25 mouse cellular contexts compared by ENCODE assay signal in genomic region chr4:102813346-102813745, GRCm38 (mm10).
"Had no signal": no experiment of that assay in that cellular context is flagged by ENCODE, and none has a peak within 500 bp of the region (broad histone marks: within the 10 kb centered on the region; RNA-seq: fewer than 3 reads in every experiment).

No protein-coding gene starts in this region.

- H3K36me3 ChIP-seq: limb, embryonic 10.5 days; limb, embryonic 13.5 days; liver, embryonic 12.5 days; liver, embryonic 15.5 days; lung, embryonic 15.5 days; midbrain, embryonic 10.5 days; midbrain, embryonic 13.5 days; neural tube, embryonic 12.5 days; neural tube, embryonic 15.5 days; stomach, embryonic 15.5 days had no signal

- H3K27ac ChIP-seq: kidney, postnatal 0 days; layer of hippocampus, adult 2 months; limb, embryonic 10.5 days; limb, embryonic 13.5 days; liver, embryonic 12.5 days; liver, embryonic 15.5 days; lung, embryonic 15.5 days; midbrain, embryonic 10.5 days; midbrain, embryonic 13.5 days; neural tube, embryonic 12.5 days; neural tube, embryonic 15.5 days; stomach, embryonic 15.5 days had no signal

- H3K27me3 ChIP-seq: limb, embryonic 13.5 days; liver, embryonic 12.5 days; liver, embryonic 15.5 days; lung, embryonic 15.5 days; megakaryocyte, embryonic 14.5 days; midbrain, embryonic 13.5 days; neural tube, embryonic 12.5 days; neural tube, embryonic 15.5 days; stomach, embryonic 15.5 days had no signal

- DNase-seq: kidney, adult 2 months; kidney, postnatal 25 days; layer of hippocampus, adult 9-11 months; liver; lung, adult 18-20 months; lung, postnatal 10 days; lung, postnatal 36 days; right cerebral cortex, adult 18-20 months; right cerebral cortex, postnatal 14 days; spleen, adult 18-20 months; thymus, postnatal 14 days; thymus, postnatal 4 days had no signal

- H3K4me1 ChIP-seq: liver, embryonic 15.5 days; megakaryocyte, embryonic 14.5 days; neural tube, embryonic 12.5 days had no signal

- H3K4me3 ChIP-seq: layer of hippocampus, adult 2 months; limb, embryonic 10.5 days; limb, embryonic 13.5 days; liver, embryonic 12.5 days; liver, embryonic 15.5 days; lung, embryonic 15.5 days; megakaryocyte, embryonic 14.5 days; midbrain, embryonic 10.5 days; midbrain, embryonic 13.5 days; neural tube, embryonic 12.5 days; neural tube, embryonic 15.5 days; stomach, embryonic 15.5 days had no signal

- H3K9me3 ChIP-seq: limb, embryonic 10.5 days; limb, embryonic 13.5 days; liver, embryonic 12.5 days; liver, embryonic 15.5 days; lung, embryonic 15.5 days; megakaryocyte, embryonic 14.5 days; midbrain, embryonic 10.5 days; midbrain, embryonic 13.5 days; neural tube, embryonic 12.5 days; neural tube, embryonic 15.5 days; stomach, embryonic 15.5 days had no signal
